ENCODE assay signal across 9 mouse cellular contexts in the genomic region with DNA sequence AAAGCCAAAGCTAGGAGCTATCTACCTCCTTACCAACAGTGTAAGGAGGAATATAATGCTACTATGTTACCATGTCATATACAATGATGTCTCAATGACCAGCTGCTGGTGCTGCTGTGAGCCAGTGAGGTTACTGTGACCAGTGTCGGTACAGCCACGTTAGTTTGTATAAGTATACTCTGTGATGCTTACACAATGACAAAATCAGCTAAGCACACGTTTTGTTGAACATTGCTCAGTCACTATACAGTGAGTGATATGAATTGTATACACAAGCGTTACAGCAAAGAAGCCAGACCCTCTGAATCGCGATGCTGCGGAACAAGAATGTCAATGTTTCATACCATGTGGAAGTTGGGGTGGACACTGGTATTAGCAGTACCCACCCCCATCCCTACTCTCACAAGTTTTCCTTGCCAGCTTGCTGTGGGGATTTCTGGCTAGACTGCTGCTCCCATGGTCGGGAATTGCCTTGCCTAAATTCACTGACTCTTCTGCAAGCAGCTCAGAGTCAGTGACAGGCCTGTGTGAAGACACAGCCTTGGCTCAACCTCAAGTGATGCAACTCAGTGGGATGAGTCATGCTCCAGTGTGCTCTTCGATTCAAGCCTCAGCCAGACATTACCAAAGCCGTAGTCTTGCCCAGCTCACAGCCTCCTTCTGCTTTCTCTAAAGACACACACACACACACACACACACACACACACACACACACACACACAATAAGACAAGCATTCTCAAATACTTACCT.
DNase-seq lines count a peak whose midpoint lies in the region; ATAC-seq lines count a peak whose summit lies in the region.
"Had no signal": no experiment of that assay in that cellular context is flagged by ENCODE, and none has a peak within 500 bp of the region (broad histone marks: within the 10 kb centered on the region; RNA-seq: fewer than 3 reads in every experiment).

No protein-coding gene starts in this region.

- no peak overlapping the region for H3K4me2 ChIP-seq in liver, embryonic 13.5 days
- H3K4me2 ChIP-seq: limb, embryonic 15.5 days had no signal

- no peaks in the 10 kb centered on the region for H3K27me3 ChIP-seq in liver, embryonic 13.5 days
- H3K27me3 ChIP-seq: limb, embryonic 15.5 days had no signal

- no peak overlapping the region for H3K9ac ChIP-seq in liver, embryonic 13.5 days
- H3K9ac ChIP-seq: limb, embryonic 15.5 days had no signal

- ATAC-seq in liver, embryonic 13.5 days (ENCODE audit: low read depth): 0 out of 2 replicates have a peak, but pooled peaks have one; percentile 26
- ATAC-seq in activated CD4-positive, CD25-positive, alpha-beta regulatory T cell, adult 4 months: no peak

- H3K4me3 ChIP-seq in liver, embryonic 13.5 days (replicated peaks): no peak overlapping the region
- H3K4me3 ChIP-seq: limb, embryonic 15.5 days had no signal

- peak; percentile 23 to 80 for DNase-seq in urinary bladder, adult 18-20 months (ENCODE audit: low spot score in 2 of 2)
- no peak for DNase-seq in urinary bladder, adult 2 months (ENCODE audit: low spot score)
- peak; percentile 36 to 54 for DNase-seq in cerebellum, postnatal 14 days
- peak; percentile 76 for DNase-seq in heart, postnatal 25 days (ENCODE audit: low spot score)
- no peak for DNase-seq in liver, embryonic 13.5 days
- DNase-seq in skeletal muscle tissue, adult 2 months (ENCODE audit: low read depth, low spot score): peak; percentile 89
- no peak for DNase-seq in thymus, postnatal 25 days

- H3K4me1 ChIP-seq in liver, embryonic 13.5 days (replicated peaks): no peaks in the 10 kb centered on the region
- H3K4me1 ChIP-seq: limb, embryonic 15.5 days had no signal

- 56% methylated on average over 10 of the region's 10 CpGs for WGBS in liver, embryonic 13.5 days (ENCODE audit: insufficient replicate concordance)

- intact Hi-C loops in heart, postnatal 25 days (cut with DNase I): loop anchor here (5.0 kb wide), 2 partner anchors 165 to 315 kb away; no protein-coding TSS in a partner anchor

- no peak overlapping the region for H3K27ac ChIP-seq in liver, embryonic 13.5 days
- H3K27ac ChIP-seq: limb, embryonic 15.5 days had no signal

- H3K9me3 ChIP-seq in liver, embryonic 13.5 days (replicated peaks): 0 out of 2 replicates have a peak, but pooled peaks cover 4% of the 10 kb centered on the region
- H3K9me3 ChIP-seq: limb, embryonic 15.5 days had no signal

- no peaks in the 10 kb centered on the region for H3K36me3 ChIP-seq in liver, embryonic 13.5 days
- H3K36me3 ChIP-seq: limb, embryonic 15.5 days had no signal

Comparison
In these comparisons a context has a peak if more than half of its experiments do, and no peak if none do; other contexts are left out.
1. DNase-seq: peak in urinary bladder, adult 18-20 months (2 of 2), cerebellum, postnatal 14 days (2 of 2), heart, postnatal 25 days (single experiment) and skeletal muscle tissue, adult 2 months (single experiment); none in urinary bladder, adult 2 months (single experiment), liver, embryonic 13.5 days (single experiment) and thymus, postnatal 25 days (single experiment).